Mouse (Mus musculus) adrenal gland, adult 8-10 months (tissue): ENCODE measurements around the gene Stox2. TPM values are rescaled to one million over a fixed set of nuclear protein-coding genes. Genes with fewer than 3 reads are reported as not detected.

Experiments used
- DNase-seq: peaks from one replicate; pipeline ENCODE4 v3.0.0; 2022
- total RNA-seq, 4 experiments: library from RNA; stranded (reverse); gene quantifications; 2 replicates each; pipeline ENCODE4 v1.2.4; 2022

The Stox2 gene
- total RNA-seq, 4 experiments from 2014 or later, result 9.6 to 13.5 (median 12.3) TPM

- DNase-seq, result no peak
These were observed 94.1 kb downstream of the Stox2 start for GRCm38 (mm10) chr8:47351914-47352701.

GRCm38 (mm10) chr8:47349082-47349481, 97.1 kb downstream of the Stox2 start:
- DNase-seq, result no peak

- DNase-seq, result no peak
These were observed 98.4 kb downstream of the Stox2 start for GRCm38 (mm10) chr8:47347809-47348208.

GRCm38 (mm10) chr8:47345772-47346103, 100.4 kb downstream of the Stox2 start:
- no peak for DNase-seq

- no peak for DNase-seq
These were observed 100.9 kb downstream of the Stox2 start for GRCm38 (mm10) chr8:47345085-47345771.

- DNase-seq, result no peak
These were observed 104.7 kb downstream of the Stox2 start for GRCm38 (mm10) chr8:47341474-47341873.

- DNase-seq, result no peak
These were observed 107.4 kb downstream of the Stox2 start for GRCm38 (mm10) chr8:47338691-47339323.

GRCm38 (mm10) chr8:47336433-47336832, 109.7 kb downstream of the Stox2 start:
- DNase-seq, result no peak

GRCm38 (mm10) chr8:47335940-47336339, 110.2 kb downstream of the Stox2 start:
- no peak for DNase-seq

- DNase-seq, result no peak
These were observed 111.9 kb downstream of the Stox2 start for GRCm38 (mm10) chr8:47334223-47334757.

- DNase-seq, result no peak
These were observed 113.2 kb downstream of the Stox2 start for GRCm38 (mm10) chr8:47332941-47333340.

GRCm38 (mm10) chr8:47330982-47331381, 115.2 kb downstream of the Stox2 start:
- no peak for DNase-seq

GRCm38 (mm10) chr8:47326348-47326747, 119.8 kb downstream of the Stox2 start:
- DNase-seq, result no peak

GRCm38 (mm10) chr8:47324117-47324820, 121.9 kb downstream of the Stox2 start:
- no peak for DNase-seq

- no peak for DNase-seq
These were observed 124.9 kb downstream of the Stox2 start for GRCm38 (mm10) chr8:47321282-47321681.

- DNase-seq, result no peak
These were observed 125.5 kb downstream of the Stox2 start for GRCm38 (mm10) chr8:47320707-47321106.

GRCm38 (mm10) chr8:47318468-47318867, 127.7 kb downstream of the Stox2 start:
- no peak for DNase-seq

- no peak for DNase-seq
These were observed 138.0 kb downstream of the Stox2 start for GRCm38 (mm10) chr8:47308176-47308575.

GRCm38 (mm10) chr8:47306372-47306771, 139.8 kb downstream of the Stox2 start:
- DNase-seq, result no peak

- no peak for DNase-seq
These were observed 140.3 kb downstream of the Stox2 start for GRCm38 (mm10) chr8:47305880-47306279.

- no peak for DNase-seq
These were observed 147.7 kb downstream of the Stox2 start for GRCm38 (mm10) chr8:47298460-47298859.

GRCm38 (mm10) chr8:47289641-47290040, 156.5 kb downstream of the Stox2 start:
- no peak for DNase-seq
